Mouse (Mus musculus): ENCODE results near the gene Tymp. TPM values are rescaled to one million over a fixed set of nuclear protein-coding genes. Genes with fewer than 3 reads are reported as not detected.

Tymp gene
- polyA plus RNA-seq, 1 experiment = not detected

GRCm38 (mm10) chr15:89358784-89359183 lies 18.1 kb downstream of the Tymp start:
- H3K36me3 ChIP-seq (ENCODE audit: control insufficient read depth, insufficient read depth, low read length, poor library complexity, severe bottlenecking) = peaks cover 40% of the 10 kb centered on the region
- peaks cover 2% of the 10 kb centered on the region for H3K4me1 ChIP-seq (ENCODE audit: control insufficient read depth, insufficient read depth, low read length)
- H3K27me3 ChIP-seq (ENCODE audit: control insufficient read depth, insufficient read depth, low read length, poor library complexity, severe bottlenecking) = no peaks in the 10 kb centered on the region
- TF ChIP-seq POLR2A (IDR thresholded peaks at IDR 0.05; ENCODE audit: insufficient read depth, low read length) (no peak), EP300 (IDR thresholded peaks at IDR 0.05; ENCODE audit: insufficient read depth, low read depth, low read length) (no peak), CTCF (IDR thresholded peaks at IDR 0.05; ENCODE audit: low read depth, low read length) (no peak)
- H3K9me3 ChIP-seq (replicated peaks; ENCODE audit: control insufficient read depth, insufficient read depth, low read length, poor library complexity, severe bottlenecking) = no peaks in the 10 kb centered on the region
- no peak overlapping the region for H3K9ac ChIP-seq (ENCODE audit: low read depth, poor library complexity, severe bottlenecking)
- no peak overlapping the region for H3K4me3 ChIP-seq (ENCODE audit: low read depth, low read length)
- H3K27ac ChIP-seq (ENCODE audit: insufficient read depth, low read length) = no peak overlapping the region

- peaks cover 16% of the 10 kb centered on the region for H3K36me3 ChIP-seq (ENCODE audit: control insufficient read depth, insufficient read depth, low read length, poor library complexity, severe bottlenecking)
- H3K27ac ChIP-seq (ENCODE audit: insufficient read depth, low read length) = peak overlapping the region; percentile 67
- H3K9me3 ChIP-seq (replicated peaks; ENCODE audit: control insufficient read depth, insufficient read depth, low read length, poor library complexity, severe bottlenecking) = no peaks in the 10 kb centered on the region
- TF ChIP-seq POLR2A (IDR thresholded peaks at IDR 0.05; ENCODE audit: insufficient read depth, low read length) (peak; percentile 15), EP300 (IDR thresholded peaks at IDR 0.05; ENCODE audit: insufficient read depth, low read depth, low read length) (peak; percentile 77; the same call in 1 of the 2 replicates), CTCF (IDR thresholded peaks at IDR 0.05; ENCODE audit: low read depth, low read length) (no peak)
- peak overlapping the region; percentile 98 for H3K4me3 ChIP-seq (ENCODE audit: low read depth, low read length)
- no peaks in the 10 kb centered on the region for H3K27me3 ChIP-seq (ENCODE audit: control insufficient read depth, insufficient read depth, low read length, poor library complexity, severe bottlenecking)
- peaks cover 2% of the 10 kb centered on the region for H3K4me1 ChIP-seq (ENCODE audit: control insufficient read depth, insufficient read depth, low read length)
- peak overlapping the region; percentile 84 for H3K9ac ChIP-seq (ENCODE audit: low read depth, poor library complexity, severe bottlenecking)
These were observed 20.5 kb downstream of the Tymp start for GRCm38 (mm10) chr15:89356372-89356771.

- no peak for TF ChIP-seq EP300 (IDR thresholded peaks at IDR 0.05; ENCODE audit: insufficient read depth, low read depth, low read length)
- peak; percentile 13 for TF ChIP-seq POLR2A (IDR thresholded peaks at IDR 0.05; ENCODE audit: insufficient read depth, low read length)
- TF ChIP-seq CTCF (IDR thresholded peaks at IDR 0.05; ENCODE audit: low read depth, low read length) = no peak
- H3K36me3 ChIP-seq (ENCODE audit: control insufficient read depth, insufficient read depth, low read length, poor library complexity, severe bottlenecking) = peaks cover 13% of the 10 kb centered on the region
- H3K27me3 ChIP-seq (ENCODE audit: control insufficient read depth, insufficient read depth, low read length, poor library complexity, severe bottlenecking) = no peaks in the 10 kb centered on the region
- no peaks in the 10 kb centered on the region for H3K9me3 ChIP-seq (replicated peaks; ENCODE audit: control insufficient read depth, insufficient read depth, low read length, poor library complexity, severe bottlenecking)
- H3K9ac ChIP-seq (ENCODE audit: low read depth, poor library complexity, severe bottlenecking) = peak within 1 kb of the TSS; percentile 84
- H3K27ac ChIP-seq (ENCODE audit: insufficient read depth, low read length) = peak within 1 kb of the TSS; percentile 67
- peak within 1 kb of the TSS; percentile 98 for H3K4me3 ChIP-seq (ENCODE audit: low read depth, low read length)
- peaks cover 2% of the 10 kb centered on the region for H3K4me1 ChIP-seq (ENCODE audit: control insufficient read depth, insufficient read depth, low read length)
These were observed 21.3 kb downstream of the Tymp start, which contains the start of the genes Lmf2 and Ncaph2 for GRCm38 (mm10) chr15:89355241-89356187. Gene Lmf2 (minus strand): TSS chr15:89355659. Gene Ncaph2 (plus strand): TSS chr15:89355719.

GRCm38 (mm10) chr15:89354455-89354854 lies 22.4 kb downstream of the Tymp start:
- Histone ChIP-seq H3K27me3 (ENCODE audit: control insufficient read depth, insufficient read depth, low read length, poor library complexity, severe bottlenecking) (no peaks in the 10 kb centered on the region), H3K4me3 (ENCODE audit: low read depth, low read length) (peak overlapping the region; percentile 82), H3K9me3 (replicated peaks; ENCODE audit: control insufficient read depth, insufficient read depth, low read length, poor library complexity, severe bottlenecking) (no peaks in the 10 kb centered on the region), H3K27ac (ENCODE audit: insufficient read depth, low read length) (no peak overlapping the region), H3K4me1 (ENCODE audit: control insufficient read depth, insufficient read depth, low read length) (peaks cover 2% of the 10 kb centered on the region), H3K9ac (ENCODE audit: low read depth, poor library complexity, severe bottlenecking) (peak overlapping the region; percentile 84), H3K36me3 (ENCODE audit: control insufficient read depth, insufficient read depth, low read length, poor library complexity, severe bottlenecking) (peaks cover 4% of the 10 kb centered on the region; the same call in 1 of the 2 replicates)
- no peak for TF ChIP-seq POLR2A (IDR thresholded peaks at IDR 0.05; ENCODE audit: insufficient read depth, low read length)
- TF ChIP-seq CTCF (IDR thresholded peaks at IDR 0.05; ENCODE audit: low read depth, low read length) = no peak
- no peak for TF ChIP-seq EP300 (IDR thresholded peaks at IDR 0.05; ENCODE audit: insufficient read depth, low read depth, low read length)

GRCm38 (mm10) chr15:89353837-89354236 lies 23.0 kb downstream of the Tymp start:
- H3K4me1 ChIP-seq (ENCODE audit: control insufficient read depth, insufficient read depth, low read length) = peaks cover 2% of the 10 kb centered on the region
- H3K36me3 ChIP-seq (ENCODE audit: control insufficient read depth, insufficient read depth, low read length, poor library complexity, severe bottlenecking) = peaks cover 4% of the 10 kb centered on the region; the same call in 1 of the 2 replicates
- H3K27ac ChIP-seq (ENCODE audit: insufficient read depth, low read length) = no peak overlapping the region
- no peak for TF ChIP-seq CTCF (IDR thresholded peaks at IDR 0.05; ENCODE audit: low read depth, low read length)
- TF ChIP-seq POLR2A (IDR thresholded peaks at IDR 0.05; ENCODE audit: insufficient read depth, low read length) = no peak
- TF ChIP-seq EP300 (IDR thresholded peaks at IDR 0.05; ENCODE audit: insufficient read depth, low read depth, low read length) = no peak
- H3K9me3 ChIP-seq (replicated peaks; ENCODE audit: control insufficient read depth, insufficient read depth, low read length, poor library complexity, severe bottlenecking) = no peaks in the 10 kb centered on the region
- no peak overlapping the region for H3K4me3 ChIP-seq (ENCODE audit: low read depth, low read length)
- H3K9ac ChIP-seq (ENCODE audit: low read depth, poor library complexity, severe bottlenecking) = no peak overlapping the region
- no peaks in the 10 kb centered on the region for H3K27me3 ChIP-seq (ENCODE audit: control insufficient read depth, insufficient read depth, low read length, poor library complexity, severe bottlenecking)

- Histone ChIP-seq H3K27me3 (ENCODE audit: control insufficient read depth, insufficient read depth, low read length, poor library complexity, severe bottlenecking) (no peaks in the 10 kb centered on the region), H3K27ac (ENCODE audit: insufficient read depth, low read length) (no peak overlapping the region), H3K9ac (ENCODE audit: low read depth, poor library complexity, severe bottlenecking) (no peak overlapping the region), H3K9me3 (replicated peaks; ENCODE audit: control insufficient read depth, insufficient read depth, low read length, poor library complexity, severe bottlenecking) (no peaks in the 10 kb centered on the region), H3K4me3 (ENCODE audit: low read depth, low read length) (no peak overlapping the region), H3K36me3 (ENCODE audit: control insufficient read depth, insufficient read depth, low read length, poor library complexity, severe bottlenecking) (no peaks in the 10 kb centered on the region), H3K4me1 (ENCODE audit: control insufficient read depth, insufficient read depth, low read length) (peaks cover 2% of the 10 kb centered on the region)
- TF ChIP-seq POLR2A (IDR thresholded peaks at IDR 0.05; ENCODE audit: insufficient read depth, low read length) (no peak), CTCF (IDR thresholded peaks at IDR 0.05; ENCODE audit: low read depth, low read length) (no peak), EP300 (IDR thresholded peaks at IDR 0.05; ENCODE audit: insufficient read depth, low read depth, low read length) (no peak)
These were observed 24.0 kb downstream of the Tymp start for GRCm38 (mm10) chr15:89352795-89353194.

Measured in ES-Bruce4 (cell line).